Mouse (Mus musculus) intestine, postnatal 0 days (tissue): ENCODE results near the gene Ugt1a6b. TPM values are rescaled to one million over a fixed set of nuclear protein-coding genes. Genes with fewer than 3 reads are reported as not detected.
A peak's percentile ranks its signal among the peaks of the same experiment; 100 is the strongest.

ENCODE experiments used
- ATAC-seq: fragments of 200-750 bp; cut with Nextera tagmentation; 2 replicates; pipeline ENCODE4 v1.8.0; 2017; ENCODE audit warnings: mild to moderate bottlenecking, moderate TSS enrichment, moderate library complexity
- H3K27ac ChIP-seq: fragments of 300-500 bp; sonication (generic); 2 replicates; pipeline ENCODE4 v1.5.1; 2014; ENCODE audit warnings: mild to moderate bottlenecking, low read depth, low read length, moderate library complexity
- H3K27me3 ChIP-seq: fragments of 300-500 bp; sonication (generic); replicated peaks from 2 replicates; pipeline ENCODE4 v1.6.1; 2014; ENCODE audit warnings: low read length, mixed read lengths; ENCODE audit not compliant: control insufficient read depth, insufficient read depth
- H3K36me3 ChIP-seq: fragments of 300-500 bp; sonication (generic); 2 replicates; pipeline ENCODE4 v1.6.1; 2014; ENCODE audit warnings: mild to moderate bottlenecking, moderate library complexity; ENCODE audit not compliant: control insufficient read depth, insufficient read depth
- H3K4me1 ChIP-seq: fragments of 300-500 bp; sonication (generic); replicated peaks from 2 replicates; pipeline ENCODE4 v1.6.1; 2014; ENCODE audit warnings: antibody characterized with exemption, low read length, mixed read lengths; ENCODE audit not compliant: control insufficient read depth, insufficient read depth
- H3K4me2 ChIP-seq: fragments of 300-500 bp; sonication (generic); replicated peaks from 2 replicates; pipeline ENCODE4 v1.6.1; 2014; ENCODE audit warnings: low read depth, mild to moderate bottlenecking, moderate library complexity
- H3K4me3 ChIP-seq: fragments of 300-500 bp; sonication (generic); 2 replicates; pipeline ENCODE4 v1.5.1; 2014; ENCODE audit warnings: low read depth, low read length
- H3K9ac ChIP-seq: fragments of 300-500 bp; sonication (generic); 2 replicates; pipeline ENCODE4 v1.6.1; 2014; ENCODE audit warnings: mild to moderate bottlenecking, low read depth, low read length
- H3K9me3 ChIP-seq: fragments of 300-500 bp; sonication (generic); 2 replicates; pipeline ENCODE4 v1.6.1; 2016; ENCODE audit warnings: mixed run types; ENCODE audit not compliant: control insufficient read depth
- CTCF ChIP-seq: sonication (generic); IDR thresholded peaks from 2 replicates; pipeline ENCODE4 v1.5.1; 2016; ENCODE audit warnings: low read depth, mild to moderate bottlenecking, control low read depth, antibody characterized with exemption, moderate library complexity
- WGBS: fragments of 180-500 bp; shearing (Covaris S2); extraction: QIAGEN DNeasy Blood & Tissue Kit; methylation state at CpG from one replicate; pipeline ENCODE4 v1.1.7; 2014; 5-methylcytosine and 5-hydroxymethylcytosine counted together
- polyA plus RNA-seq: library from polyadenylated mRNA; unstranded; fragments of >200 nt; fragmentation: Nextera tagmentation; extraction: Ambion mirVana; gene quantifications from 2 replicates; pipeline ENCODE4 v1.2.1, GENCODE M21; 2015

The Ugt1a6b gene
- polyA plus RNA-seq, 1 experiment from 2014 or later = 0.35 TPM

GRCm38 (mm10) chr1:88260114-88260513, 157.1 kb downstream of the Ugt1a6b start:
- no peak for TF ChIP-seq CTCF

GRCm38 (mm10) chr1:88260604-88261377, 157.7 kb downstream of the Ugt1a6b start:
- Histone ChIP-seq H3K4me1 (peaks cover 8% of the 10 kb centered on the region), H3K27ac (no peak overlapping the region), H3K4me3 (no peak overlapping the region), H3K4me2 (no peak overlapping the region), H3K27me3 (no peaks in the 10 kb centered on the region), H3K9ac (no peak overlapping the region), H3K36me3 (peaks cover 66% of the 10 kb centered on the region), H3K9me3 (no peaks in the 10 kb centered on the region)
- TF ChIP-seq CTCF = no peak
- 82% methylated on average over 10 of the region's 10 CpGs for WGBS
- ATAC-seq = no peak

More at GRCm38 (mm10) chr1:88260114-88260513, 157.1 kb downstream of the Ugt1a6b start:
- H3K4me2 ChIP-seq = no peak overlapping the region
- H3K4me3 ChIP-seq = no peak overlapping the region
- H3K27me3 ChIP-seq = no peaks in the 10 kb centered on the region
- peak; percentile 46 for ATAC-seq
- WGBS = 68% methylated on average over 6 of the region's 6 CpGs
- H3K27ac ChIP-seq = no peak overlapping the region
- peaks cover 59% of the 10 kb centered on the region for H3K36me3 ChIP-seq
- peaks cover 8% of the 10 kb centered on the region for H3K4me1 ChIP-seq
- no peak overlapping the region for H3K9ac ChIP-seq
- H3K9me3 ChIP-seq = no peaks in the 10 kb centered on the region

- H3K4me1 ChIP-seq = peaks cover 8% of the 10 kb centered on the region
- no peak overlapping the region for H3K4me3 ChIP-seq
- WGBS = 86% methylated on average over 7 of the region's 7 CpGs
- H3K27ac ChIP-seq = no peak overlapping the region
- peaks cover 75% of the 10 kb centered on the region for H3K36me3 ChIP-seq
- H3K9me3 ChIP-seq = no peaks in the 10 kb centered on the region
- no peak for TF ChIP-seq CTCF
- H3K9ac ChIP-seq = no peak overlapping the region
- no peak for ATAC-seq
- H3K27me3 ChIP-seq = no peaks in the 10 kb centered on the region
- H3K4me2 ChIP-seq = no peak overlapping the region
Observed at GRCm38 (mm10) chr1:88261706-88262105, 158.7 kb downstream of the Ugt1a6b start.

GRCm38 (mm10) chr1:88262255-88262654, 159.2 kb downstream of the Ugt1a6b start:
- no peak for TF ChIP-seq CTCF
- no peak overlapping the region for H3K4me2 ChIP-seq
- no peaks in the 10 kb centered on the region for H3K9me3 ChIP-seq
- H3K27me3 ChIP-seq = no peaks in the 10 kb centered on the region
- peaks cover 80% of the 10 kb centered on the region for H3K36me3 ChIP-seq
- no peak for ATAC-seq
- WGBS = 75% methylated on average over 4 of the region's 4 CpGs
- H3K9ac ChIP-seq = no peak overlapping the region
- peak overlapping the region; percentile 1; the same call in 1 of the 2 replicates for H3K27ac ChIP-seq
- H3K4me3 ChIP-seq = no peak overlapping the region
- H3K4me1 ChIP-seq = peaks cover 8% of the 10 kb centered on the region

- WGBS = 74% methylated on average over 6 of the region's 6 CpGs
- no peak for TF ChIP-seq CTCF
- H3K9me3 ChIP-seq = no peaks in the 10 kb centered on the region
- no peak overlapping the region for H3K4me3 ChIP-seq
- no peak for ATAC-seq
- H3K27me3 ChIP-seq = no peaks in the 10 kb centered on the region
- peaks cover 8% of the 10 kb centered on the region for H3K4me1 ChIP-seq
- H3K36me3 ChIP-seq = peaks cover 87% of the 10 kb centered on the region
- peak overlapping the region; percentile 1 for H3K27ac ChIP-seq
- no peak overlapping the region for H3K4me2 ChIP-seq
- H3K9ac ChIP-seq = no peak overlapping the region
Observed at GRCm38 (mm10) chr1:88262961-88263360, 159.9 kb downstream of the Ugt1a6b start.

GRCm38 (mm10) chr1:88263778-88264177, 160.7 kb downstream of the Ugt1a6b start:
- Histone ChIP-seq H3K4me1 (peaks cover 8% of the 10 kb centered on the region), H3K36me3 (peaks cover 95% of the 10 kb centered on the region), H3K4me3 (no peak overlapping the region), H3K4me2 (no peak overlapping the region), H3K9me3 (no peaks in the 10 kb centered on the region), H3K27me3 (no peaks in the 10 kb centered on the region), H3K27ac (peak overlapping the region; percentile 5; the same call in 1 of the 2 replicates), H3K9ac (no peak overlapping the region)
- no peak for TF ChIP-seq CTCF
- 92% methylated on average over 5 of the region's 5 CpGs for WGBS
- no peak for ATAC-seq
